Mouse (Mus musculus): ENCODE results near the gene Saa2. TPM values are rescaled to one million over a fixed set of nuclear protein-coding genes. Genes with fewer than 3 reads are reported as not detected.
"Not testable (repeated sequence)": the region's sequence is repeated elsewhere in the genome, so short reads cannot be mapped to it uniquely, and the experiment has no call there.

Saa2 gene
- polyA plus RNA-seq, 1 experiment from 2014 or later, result not detected

DNA sequence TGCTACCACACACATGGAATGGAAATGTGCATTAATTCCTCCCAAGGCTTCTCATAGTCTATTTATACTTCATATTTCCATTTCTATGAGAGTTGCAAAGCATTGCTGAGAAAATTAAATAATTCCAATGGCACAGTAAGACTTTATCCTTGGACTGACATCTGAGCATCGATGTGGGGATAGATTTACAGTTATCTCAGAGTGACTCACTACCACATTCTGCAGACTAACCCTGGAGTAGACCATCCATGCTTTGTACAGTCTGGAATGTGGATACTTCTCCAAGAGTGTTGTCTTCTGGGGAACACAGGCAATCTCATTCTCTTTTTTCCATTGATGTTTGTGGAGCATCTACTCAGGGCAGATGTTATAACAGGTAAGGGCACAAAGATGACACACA, 24.0 kb upstream of the Saa2 start:
- no peaks in the 10 kb centered on the region for H3K4me1 ChIP-seq (ENCODE audit: insufficient read depth, low read depth, low read length)
- H3K4me2 ChIP-seq (replicated peaks; ENCODE audit: low read depth, low read length), result no peak overlapping the region
- WGBS, result 88% methylated on average over 1 of the region's 1 CpGs
- H3K27me3 ChIP-seq (replicated peaks; ENCODE audit: insufficient read depth, low read length), result no peaks in the 10 kb centered on the region
- TF ChIP-seq EP300 (IDR thresholded peaks at IDR 0.05) (no peak), CTCF (IDR thresholded peaks at IDR 0.05) (no peak)
- no peaks in the 10 kb centered on the region for H3K36me3 ChIP-seq (ENCODE audit: insufficient read depth, low read length)
- DNase-seq (ENCODE audit: low spot score), result no peak
- H3K27ac ChIP-seq (ENCODE audit: low read length), result no peak overlapping the region
- H3K9me3 ChIP-seq (ENCODE audit: low read length), result no peaks in the 10 kb centered on the region
- ATAC-seq, result no peak
- no peak overlapping the region for H3K4me3 ChIP-seq (ENCODE audit: low read depth, low read length)
- no peak overlapping the region for H3K9ac ChIP-seq (replicated peaks; ENCODE audit: low read depth)

DNA sequence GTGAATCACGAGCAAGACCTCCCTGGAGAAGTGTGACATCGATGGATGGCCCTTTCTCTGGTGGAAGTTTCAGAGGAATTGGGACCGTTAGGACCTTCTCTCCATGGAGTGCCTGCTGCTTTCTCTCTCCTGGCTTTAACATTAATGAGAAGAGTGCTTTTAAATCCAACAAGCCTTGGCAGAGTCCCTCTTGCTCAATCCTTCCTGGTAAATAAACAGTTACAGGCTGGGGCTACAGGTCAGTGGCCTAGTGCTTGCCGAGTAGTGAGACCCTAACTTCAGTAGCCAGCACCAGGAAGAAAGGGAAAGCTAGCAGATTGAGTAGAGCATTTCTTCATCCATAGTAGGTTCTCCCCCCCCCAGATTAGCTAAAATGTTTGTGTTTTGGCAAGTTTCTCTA, 19.1 kb upstream of the Saa2 start, which contains the start of gene Saa4:
Gene Saa4 (minus strand): TSS at position 146 of the 400 bp plus-strand sequence.
- Histone ChIP-seq H3K9ac (replicated peaks; ENCODE audit: low read depth) (no peak within 1 kb of the TSS), H3K27ac (ENCODE audit: low read length) (no peak within 1 kb of the TSS), H3K4me3 (ENCODE audit: low read depth, low read length) (no peak within 1 kb of the TSS), H3K27me3 (replicated peaks; ENCODE audit: insufficient read depth, low read length) (no peaks in the 10 kb centered on the region), H3K4me2 (replicated peaks; ENCODE audit: low read depth, low read length) (no peak within 1 kb of the TSS), H3K4me1 (ENCODE audit: insufficient read depth, low read depth, low read length) (no peaks in the 10 kb centered on the region), H3K9me3 (ENCODE audit: low read length) (no peaks in the 10 kb centered on the region), H3K36me3 (ENCODE audit: insufficient read depth, low read length) (no peaks in the 10 kb centered on the region)
- DNase-seq (ENCODE audit: low spot score) (no peak), ATAC-seq (no peak)
- TF ChIP-seq EP300 (IDR thresholded peaks at IDR 0.05), result no peak
- TF ChIP-seq CTCF (IDR thresholded peaks at IDR 0.05), result no peak
- whole genome bisulfite sequencing, result 64% methylated on average over 4 of the region's 4 CpGs

DNA sequence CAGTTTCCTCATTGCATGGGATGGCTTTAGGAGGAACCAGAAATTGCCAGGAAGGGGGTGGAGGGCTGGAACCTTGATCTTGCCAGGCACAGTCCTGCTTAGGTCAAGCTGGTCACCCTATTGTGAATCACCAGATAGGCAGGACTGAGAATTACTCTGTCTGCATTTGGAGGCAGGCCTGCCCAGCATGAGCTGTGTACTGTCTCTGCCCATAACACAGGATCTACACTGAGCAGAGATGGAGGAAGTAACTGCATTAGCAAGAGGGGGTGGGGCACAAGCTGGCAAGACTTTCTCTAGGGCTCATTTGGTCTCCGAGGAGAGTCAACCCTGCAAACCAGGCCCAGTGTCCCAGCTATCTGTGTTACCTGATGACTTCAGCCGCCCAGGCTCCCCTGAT, 16.6 kb upstream of the Saa2 start:
- TF ChIP-seq CTCF (IDR thresholded peaks at IDR 0.05), result no peak
- TF ChIP-seq EP300 (IDR thresholded peaks at IDR 0.05), result no peak

GRCm38 (mm10) chr7:46738561-46739460, 12.8 kb upstream of the Saa2 start:
- no peak overlapping the region for H3K4me3 ChIP-seq (ENCODE audit: low read depth, low read length)
- H3K4me2 ChIP-seq (replicated peaks; ENCODE audit: low read depth, low read length), result no peak overlapping the region
- TF ChIP-seq EP300 (IDR thresholded peaks at IDR 0.05) (peak; percentile 76; the same call in 1 of the 2 replicates), CTCF (IDR thresholded peaks at IDR 0.05) (no peak)
- H3K27ac ChIP-seq (ENCODE audit: low read length), result no peak overlapping the region
- DNase-seq (ENCODE audit: low spot score) (peak; percentile 53), ATAC-seq (peak; percentile 80)
- no peak overlapping the region for H3K9ac ChIP-seq (replicated peaks; ENCODE audit: low read depth)
- no peaks in the 10 kb centered on the region for H3K4me1 ChIP-seq (ENCODE audit: insufficient read depth, low read depth, low read length)
- H3K27me3 ChIP-seq (replicated peaks; ENCODE audit: insufficient read depth, low read length), result no peaks in the 10 kb centered on the region
- no peaks in the 10 kb centered on the region for H3K36me3 ChIP-seq (ENCODE audit: insufficient read depth, low read length)
- 62% methylated on average over 12 of the region's 12 CpGs for WGBS
- H3K9me3 ChIP-seq (ENCODE audit: low read length), result no peaks in the 10 kb centered on the region

More for the DNA sequence above, 16.6 kb upstream of the Saa2 start:
- Histone ChIP-seq H3K9ac (replicated peaks; ENCODE audit: low read depth) (no peak overlapping the region), H3K27me3 (replicated peaks; ENCODE audit: insufficient read depth, low read length) (no peaks in the 10 kb centered on the region), H3K27ac (ENCODE audit: low read length) (no peak overlapping the region), H3K4me2 (replicated peaks; ENCODE audit: low read depth, low read length) (no peak overlapping the region), H3K4me3 (ENCODE audit: low read depth, low read length) (no peak overlapping the region), H3K4me1 (ENCODE audit: insufficient read depth, low read depth, low read length) (no peaks in the 10 kb centered on the region), H3K9me3 (ENCODE audit: low read length) (no peaks in the 10 kb centered on the region), H3K36me3 (ENCODE audit: insufficient read depth, low read length) (no peaks in the 10 kb centered on the region)
- no peak for DNase-seq (ENCODE audit: low spot score)
- WGBS, result 82% methylated on average over 2 of the region's 2 CpGs
- no peak for ATAC-seq

DNA sequence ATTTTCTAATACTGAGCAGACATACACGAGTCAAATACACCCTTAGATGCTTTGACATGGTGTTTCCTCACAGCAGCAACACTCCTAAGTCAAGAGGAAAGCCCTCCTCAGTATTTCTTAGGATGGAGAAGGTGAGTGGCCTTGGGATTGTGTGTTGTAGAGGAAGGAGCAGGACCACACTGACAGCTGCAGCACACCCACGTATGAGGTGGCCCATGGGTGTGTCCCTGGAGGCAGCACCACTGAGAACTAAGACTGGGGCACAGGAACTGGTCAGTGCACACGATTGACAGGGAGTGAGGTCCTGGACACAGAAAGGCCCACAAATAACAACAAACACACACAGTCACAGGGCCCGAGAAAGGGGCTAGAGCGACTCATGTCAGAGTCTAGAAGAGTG, 11.5 kb upstream of the Saa2 start:
- WGBS, result 70% methylated on average over 5 of the region's 5 CpGs

DNA sequence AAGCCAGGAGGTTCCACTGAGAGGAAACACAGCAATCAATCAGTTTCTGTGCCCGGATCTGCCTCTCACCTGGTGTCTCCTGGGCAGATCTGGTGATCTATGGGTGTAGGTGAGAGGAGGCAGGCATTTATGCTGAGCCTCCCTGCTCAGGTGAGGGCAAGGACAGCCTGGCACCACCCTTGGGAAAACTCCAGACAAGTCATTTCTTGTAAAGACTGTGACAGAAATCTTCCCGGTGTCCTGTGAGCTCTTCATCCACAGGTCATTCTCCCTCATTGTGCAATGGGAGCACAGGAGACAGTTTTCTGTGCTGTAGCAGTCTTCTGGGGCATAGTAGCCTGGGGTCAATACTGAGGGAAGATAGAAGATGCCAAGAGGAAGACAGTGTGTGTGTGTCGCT, 8.7 kb upstream of the Saa2 start, which contains the start of gene Saa1:
Gene Saa1 (minus strand): TSS at position 101 of the 400 bp plus-strand sequence.
- H3K9ac ChIP-seq (replicated peaks; ENCODE audit: low read depth); H3K4me2 ChIP-seq (replicated peaks; ENCODE audit: low read depth, low read length); H3K4me3 ChIP-seq (ENCODE audit: low read depth, low read length); H3K27ac ChIP-seq (ENCODE audit: low read length); H3K9me3 ChIP-seq (ENCODE audit: low read length); H3K4me1 ChIP-seq (ENCODE audit: insufficient read depth, low read depth, low read length); DNase-seq (ENCODE audit: low spot score); ATAC-seq; H3K36me3 ChIP-seq (ENCODE audit: insufficient read depth, low read length); H3K27me3 ChIP-seq (replicated peaks; ENCODE audit: insufficient read depth, low read length): not testable (repeated sequence)
- WGBS, result 56% methylated on average over 2 of the region's 3 CpGs

More for the DNA sequence above, 11.5 kb upstream of the Saa2 start:
- H3K27ac ChIP-seq (ENCODE audit: low read length); H3K4me3 ChIP-seq (ENCODE audit: low read depth, low read length); DNase-seq (ENCODE audit: low spot score); H3K9ac ChIP-seq (replicated peaks; ENCODE audit: low read depth); H3K27me3 ChIP-seq (replicated peaks; ENCODE audit: insufficient read depth, low read length); ATAC-seq; H3K4me1 ChIP-seq (ENCODE audit: insufficient read depth, low read depth, low read length); H3K9me3 ChIP-seq (ENCODE audit: low read length); H3K4me2 ChIP-seq (replicated peaks; ENCODE audit: low read depth, low read length); H3K36me3 ChIP-seq (ENCODE audit: insufficient read depth, low read length): not testable (repeated sequence)

Data from lung, postnatal 0 days (tissue).